Mouse (Mus musculus) testis, postnatal 14 days (tissue): ENCODE measurements around the gene Tmem259.

Source experiments
- DNase-seq: peaks from one replicate; pipeline ENCODE4 v3.0.0; 2021; ENCODE audit warnings: low spot score

Gene Tmem259

GRCm38 (mm10) chr10:79964727-79965126 is 19.4 kb downstream of the Tmem259 start:
- DNase-seq, result no peak

GRCm38 (mm10) chr10:79960671-79961294 is 23.3 kb downstream of the Tmem259 start:
- no peak for DNase-seq

- peak; percentile 100 for DNase-seq
These were observed 24.1 kb downstream of the Tmem259 start, which contains the start of gene Wdr18 for GRCm38 (mm10) chr10:79959847-79960601. Gene Wdr18, plus strand, starts transcription at chr10:79960152.

GRCm38 (mm10) chr10:79959412-79959811 is 24.7 kb downstream of the Tmem259 start:
- DNase-seq, result peak; percentile 71

GRCm38 (mm10) chr10:79958140-79958816 is 25.9 kb downstream of the Tmem259 start:
- DNase-seq, result no peak

- DNase-seq, result no peak
These were observed 27.4 kb downstream of the Tmem259 start for GRCm38 (mm10) chr10:79956643-79957154.

- no peak for DNase-seq
These were observed 28.4 kb downstream of the Tmem259 start for GRCm38 (mm10) chr10:79955691-79956090.

- no peak for DNase-seq
These were observed 30.2 kb downstream of the Tmem259 start for GRCm38 (mm10) chr10:79953946-79954345.

- DNase-seq, result no peak
These were observed 33.5 kb downstream of the Tmem259 start for GRCm38 (mm10) chr10:79950661-79951060.

GRCm38 (mm10) chr10:79949873-79950272 is 34.3 kb downstream of the Tmem259 start:
- no peak for DNase-seq

- DNase-seq, result no peak
These were observed 36.6 kb downstream of the Tmem259 start for GRCm38 (mm10) chr10:79947502-79947901.

GRCm38 (mm10) chr10:79946752-79947322 is 37.3 kb downstream of the Tmem259 start:
- no peak for DNase-seq

GRCm38 (mm10) chr10:79945507-79946234 is 38.5 kb downstream of the Tmem259 start:
- DNase-seq, result no peak

GRCm38 (mm10) chr10:79943471-79943901 is 40.6 kb downstream of the Tmem259 start:
- DNase-seq, result no peak

- no peak for DNase-seq
These were observed 41.1 kb downstream of the Tmem259 start for GRCm38 (mm10) chr10:79942988-79943387.

- DNase-seq, result no peak
These were observed 43.4 kb downstream of the Tmem259 start for GRCm38 (mm10) chr10:79940749-79941148.

GRCm38 (mm10) chr10:79937775-79938526 is 46.2 kb downstream of the Tmem259 start:
- no peak for DNase-seq

- DNase-seq, result peak; percentile 57
These were observed 47.2 kb downstream of the Tmem259 start for GRCm38 (mm10) chr10:79936911-79937441.

GRCm38 (mm10) chr10:79936284-79936910 is 47.7 kb downstream of the Tmem259 start:
- DNase-seq, result no peak
